Mouse (Mus musculus) liver, adult 2 months (tissue): ENCODE data around the gene Kiss1. TPM values are rescaled to one million over a fixed set of nuclear protein-coding genes. Genes with fewer than 3 reads are reported as not detected.

ENCODE experiments used
- DNase-seq: peaks from one replicate; pipeline ENCODE4 v3.0.0-alpha.2; 2011; ENCODE audit warnings: low read depth, low spot score; ENCODE audit errors: extremely low read depth
- H3K27ac ChIP-seq: fragments of 200-500 bp; replicated peaks from 2 replicates; pipeline ENCODE4 v1.5.1; 2012; ENCODE audit warnings: low read depth, mild to moderate bottlenecking, control low read depth, inconsistent platforms, low read length; ENCODE audit not compliant: insufficient read depth
- H3K27me3 ChIP-seq: fragments of 200-500 bp; 2 replicates; pipeline ENCODE4 v1.6.1; 2012; ENCODE audit warnings: mild to moderate bottlenecking, moderate library complexity, low read length, inconsistent platforms; ENCODE audit not compliant: control insufficient read depth, insufficient read depth
- H3K36me3 ChIP-seq: fragments of 200-500 bp; 2 replicates; pipeline ENCODE4 v1.6.1; 2012; ENCODE audit warnings: low read length, inconsistent platforms; ENCODE audit not compliant: control insufficient read depth, insufficient read depth
- H3K4me1 ChIP-seq: fragments of 200-500 bp; 2 replicates; pipeline ENCODE4 v1.6.1; 2011; ENCODE audit warnings: low read length; ENCODE audit not compliant: control insufficient read depth, insufficient read depth
- H3K4me3 ChIP-seq: fragments of 200-500 bp; 2 replicates; pipeline ENCODE4 v1.5.1; 2011; ENCODE audit warnings: low read depth, mild to moderate bottlenecking, control low read depth, low read length, moderate library complexity; ENCODE audit not compliant: insufficient read depth
- H3K79me2 ChIP-seq: fragments of 200-500 bp; 2 replicates; pipeline ENCODE4 v1.6.1; 2012; ENCODE audit warnings: inconsistent platforms, mild to moderate bottlenecking, low read length, moderate library complexity; ENCODE audit not compliant: control insufficient read depth, insufficient read depth
- H3K9ac ChIP-seq: fragments of 200-500 bp; 2 replicates; pipeline ENCODE4 v1.6.1; 2012; ENCODE audit warnings: low read depth, mild to moderate bottlenecking, control low read depth, inconsistent platforms, low read length
- CTCF ChIP-seq: fragments of 200-500 bp; IDR thresholded peaks from 2 replicates; pipeline ENCODE4 v1.5.1; 2011; ENCODE audit warnings: low read depth, low read length, control low read depth
- POLR2A ChIP-seq: fragments of 200-500 bp; IDR thresholded peaks from 2 replicates; pipeline ENCODE4 v1.6.1; 2011; ENCODE audit warnings: low read length, control low read depth; ENCODE audit not compliant: insufficient read depth; ENCODE audit errors: extremely low read depth
- WGBS: fragments of 180-500 bp; shearing (Covaris S2); methylation state at CpG from one replicate; pipeline ENCODE4 v1.1.7; 2018; 5-methylcytosine and 5-hydroxymethylcytosine counted together
- polyA plus RNA-seq: library from polyadenylated mRNA; depleted of rRNA; stranded (reverse); fragments of >200 nt; gene quantifications from 2 replicates; pipeline ENCODE4 v1.2.3, GENCODE M21; 2012
- total RNA-seq: library from RNA; depleted of rRNA; stranded (reverse); fragments of >200 nt; gene quantifications from 2 replicates; pipeline ENCODE4 v1.2.3, GENCODE M21; 2014

The Kiss1 gene
- total and polyA plus RNA-seq, 2 experiments, result not detected

DNA sequence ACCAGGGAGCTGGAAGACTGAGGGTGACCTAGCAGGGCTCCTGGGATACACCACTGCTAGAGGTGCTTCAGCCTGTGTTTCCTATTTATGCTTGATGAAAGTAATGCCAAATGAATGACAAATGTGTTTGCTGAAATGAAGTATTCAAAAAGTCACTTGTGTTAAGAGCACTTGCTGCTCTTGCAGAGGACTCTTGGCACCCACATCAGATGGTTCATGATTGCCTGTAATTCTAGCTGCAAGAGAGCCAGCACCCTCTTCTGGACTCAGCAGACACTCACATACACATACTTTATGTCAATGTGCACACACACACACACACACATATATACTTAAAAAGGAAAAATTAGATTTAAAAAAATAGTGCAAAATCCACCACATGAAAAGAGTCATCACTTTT, 29.1 kb upstream of the Kiss1 start:
- no peaks in the 10 kb centered on the region for H3K27me3 ChIP-seq
- no peak overlapping the region for H3K27ac ChIP-seq
- TF ChIP-seq POLR2A (no peak), CTCF (no peak)
- no peaks in the 10 kb centered on the region; the same call in 1 of the 2 replicates for H3K79me2 ChIP-seq
- no peak overlapping the region for H3K9ac ChIP-seq
- peaks cover 38% of the 10 kb centered on the region for H3K36me3 ChIP-seq
- DNase-seq, result no peak
- H3K4me1 ChIP-seq, result peaks cover 17% of the 10 kb centered on the region
- no peak overlapping the region for H3K4me3 ChIP-seq

DNA sequence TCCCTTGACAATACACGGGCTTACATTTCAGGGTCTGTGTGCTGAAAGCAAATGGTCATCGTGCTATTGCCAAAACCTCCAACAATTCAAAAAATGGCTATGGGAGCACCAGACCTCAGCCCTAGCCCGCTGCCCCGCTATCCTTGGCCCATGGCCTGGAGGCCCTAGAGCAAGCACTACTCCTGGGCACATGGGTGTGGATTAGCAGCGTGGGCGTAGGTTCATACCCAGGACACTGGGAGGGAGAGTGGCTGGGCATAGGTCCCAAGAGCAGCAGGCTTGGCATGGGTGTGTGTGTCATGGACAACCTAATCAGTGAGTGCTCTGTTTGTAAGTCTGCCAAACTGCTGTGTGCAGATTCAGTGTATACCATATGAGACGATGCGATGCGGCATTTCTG, 25.3 kb upstream of the Kiss1 start:
- TF ChIP-seq POLR2A (no peak), CTCF (no peak)
- no peaks in the 10 kb centered on the region for H3K79me2 ChIP-seq
- H3K4me1 ChIP-seq, result 0 out of 2 replicates have a peak, but pooled peaks cover 4% of the 10 kb centered on the region
- 0 out of 2 replicates have a peak overlapping the region, but pooled peaks have one; percentile 3 for H3K27ac ChIP-seq
- no peak overlapping the region for H3K9ac ChIP-seq
- peak; percentile 83 for DNase-seq
- peaks cover 36% of the 10 kb centered on the region for H3K36me3 ChIP-seq
- 22% methylated on average over 9 of the region's 9 CpGs for WGBS
- H3K27me3 ChIP-seq, result no peaks in the 10 kb centered on the region
- H3K4me3 ChIP-seq, result no peak overlapping the region

DNA sequence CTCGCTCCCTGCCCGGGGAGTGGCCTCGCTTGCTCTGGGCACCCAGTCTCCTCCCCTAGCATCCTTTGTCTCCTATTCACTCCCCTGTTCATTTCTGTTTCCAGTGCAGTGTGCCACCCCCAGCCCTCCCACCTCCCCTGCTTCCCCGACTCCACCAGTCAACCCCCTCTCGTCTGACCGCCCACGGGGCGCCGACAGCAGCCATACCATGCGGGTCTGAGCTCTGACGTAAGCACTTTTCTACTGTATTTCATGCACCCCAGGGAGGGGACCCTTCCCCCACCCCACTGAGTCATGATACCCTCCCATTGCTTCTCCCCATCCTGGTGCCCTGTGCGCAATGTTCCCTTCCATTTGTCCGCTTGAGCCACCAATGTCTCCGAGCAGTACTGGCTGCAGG, 22.9 kb upstream of the Kiss1 start:
- no peak for DNase-seq
- TF ChIP-seq CTCF (no peak), POLR2A (no peak)
- Histone ChIP-seq H3K27me3 (no peaks in the 10 kb centered on the region), H3K27ac (no peak overlapping the region), H3K4me1 (peaks cover 8% of the 10 kb centered on the region), H3K9ac (no peak overlapping the region), H3K4me3 (no peak overlapping the region), H3K79me2 (no peaks in the 10 kb centered on the region), H3K36me3 (peaks cover 25% of the 10 kb centered on the region)
- WGBS, result 84% methylated on average over 14 of the region's 14 CpGs

DNA sequence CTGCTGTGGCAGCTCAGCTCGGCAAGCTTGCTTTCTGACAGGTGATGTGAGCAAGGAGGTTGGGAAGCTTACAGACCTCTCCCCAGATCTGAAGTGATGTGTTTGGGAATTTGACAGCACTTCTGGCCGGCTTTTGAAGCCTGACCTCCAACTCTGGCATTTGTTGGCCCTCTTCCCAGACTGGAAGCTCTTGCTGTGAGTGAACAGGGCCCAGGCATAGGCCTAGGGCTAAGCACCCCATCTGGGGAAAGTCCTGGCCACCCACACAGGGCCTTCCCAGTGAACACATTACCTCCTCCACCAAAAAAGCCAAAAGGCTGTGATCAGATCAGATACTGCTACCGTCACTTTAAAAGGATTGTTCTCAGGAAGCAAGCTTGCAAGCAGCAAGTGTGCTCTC, 19.1 kb upstream of the Kiss1 start:
- H3K4me1 ChIP-seq, result peaks cover 6% of the 10 kb centered on the region
- H3K27me3 ChIP-seq, result no peaks in the 10 kb centered on the region
- peaks cover 8% of the 10 kb centered on the region for H3K36me3 ChIP-seq
- H3K9ac ChIP-seq, result 0 out of 2 replicates have a peak overlapping the region, but pooled peaks have one; percentile 5
- peak overlapping the region; percentile 17; the same call in 1 of the 2 replicates for H3K27ac ChIP-seq
- DNase-seq, result peak; percentile 91
- H3K4me3 ChIP-seq, result no peak overlapping the region
- no peak for TF ChIP-seq POLR2A
- no peak for TF ChIP-seq CTCF
- 10% methylated on average over 3 of the region's 3 CpGs for WGBS
- no peaks in the 10 kb centered on the region for H3K79me2 ChIP-seq

DNA sequence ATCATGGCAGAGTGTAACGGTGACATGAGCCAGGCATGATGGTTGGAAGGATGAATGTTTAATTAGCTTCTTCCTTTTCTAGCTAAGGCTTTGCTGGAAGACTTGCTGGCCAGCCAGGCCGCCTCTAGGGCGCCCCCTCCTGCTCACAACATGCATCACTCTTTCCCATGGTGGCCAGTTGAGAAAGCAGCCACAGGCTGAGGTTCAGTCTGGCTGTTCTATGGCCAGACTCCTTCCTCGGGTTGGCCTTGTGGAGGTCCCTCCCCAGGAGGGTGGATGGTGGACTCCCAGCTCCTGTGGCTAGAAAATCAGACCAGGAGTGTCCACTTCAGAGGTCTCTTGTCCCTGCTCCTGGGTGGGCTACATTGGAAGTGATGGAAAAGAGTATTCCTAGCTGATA, 14.8 kb upstream of the Kiss1 start:
- TF ChIP-seq CTCF, result peak; percentile 96
- no peak for TF ChIP-seq POLR2A
- Histone ChIP-seq H3K27ac (no peak overlapping the region), H3K36me3 (no peaks in the 10 kb centered on the region), H3K4me3 (no peak overlapping the region), H3K9ac (no peak overlapping the region), H3K27me3 (no peaks in the 10 kb centered on the region), H3K79me2 (peaks cover 7% of the 10 kb centered on the region; the same call in 1 of the 2 replicates), H3K4me1 (peaks cover 14% of the 10 kb centered on the region)
- 9% methylated on average over 4 of the region's 4 CpGs for whole genome bisulfite sequencing
- DNase-seq, result peak; percentile 55

DNA sequence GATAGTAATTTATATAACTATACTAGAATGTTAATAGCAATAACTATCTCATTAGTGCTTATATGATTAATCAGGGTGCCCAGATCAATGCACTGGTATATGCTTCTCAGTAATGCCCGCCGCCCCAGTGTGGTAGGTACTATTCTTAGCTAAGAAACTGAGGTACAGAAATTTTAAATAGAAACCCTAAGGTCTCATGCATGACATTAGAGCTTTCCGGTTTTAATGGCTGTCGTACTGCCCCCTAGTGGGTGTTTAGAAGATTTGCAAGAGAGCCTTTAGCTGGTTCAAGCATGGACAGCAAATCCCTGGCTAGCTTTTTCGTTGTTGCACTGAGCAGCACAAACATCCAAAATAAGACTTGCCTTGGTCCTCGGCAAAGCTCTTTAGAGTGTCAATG, 14.4 kb upstream of the Kiss1 start:
- TF ChIP-seq POLR2A (no peak), CTCF (peak; percentile 49)
- Histone ChIP-seq H3K27me3 (no peaks in the 10 kb centered on the region), H3K9ac (no peak overlapping the region), H3K79me2 (peaks cover 7% of the 10 kb centered on the region; the same call in 1 of the 2 replicates), H3K4me3 (no peak overlapping the region), H3K4me1 (peaks cover 14% of the 10 kb centered on the region), H3K36me3 (no peaks in the 10 kb centered on the region), H3K27ac (no peak overlapping the region)
- WGBS, result 4% methylated on average over 6 of the region's 6 CpGs
- DNase-seq, result peak; percentile 61
